Mouse (Mus musculus) cortical plate, adult 2 months (tissue): ENCODE results near the gene Bcl7c.

Source experiments
- CTCF ChIP-seq: fragments of 200-500 bp; IDR thresholded peaks from 2 replicates; pipeline ENCODE4 v1.5.1; 2011; ENCODE audit warnings: mild to moderate bottlenecking, control low read depth, low read length; ENCODE audit not compliant: insufficient read depth; ENCODE audit errors: extremely low read depth
- POLR2A ChIP-seq: fragments of 200-500 bp; IDR thresholded peaks from 2 replicates; pipeline ENCODE4 v1.6.1; 2011; ENCODE audit warnings: mild to moderate bottlenecking, low read length, control low read depth; ENCODE audit not compliant: insufficient read depth; ENCODE audit errors: extremely low read depth

- TF ChIP-seq CTCF (no peak), POLR2A (no peak)
These were observed 66.5 kb downstream of the Bcl7c start for GRCm38 (mm10) chr7:127642254-127642653.
